Mouse (Mus musculus) gastrocnemius, postnatal 4 days (tissue): ENCODE measurements at regions not wholly inside any gene's neighbourhood (a gene's known extent, or its start where the extent isn't known, plus 50 kb on each side); places are given as distances from the start of the nearest gene placed in this dataset.
"Not testable (repeated sequence)": the region's sequence is repeated elsewhere in the genome, so short reads cannot be mapped to it uniquely, and the experiment has no call there.

Experiments used
- DNase-seq, 2 experiments: peaks; one replicate each; pipeline ENCODE4 v3.0.0; 2021 to 2022; ENCODE audit warnings: low spot score in 2 of 2, mixed read lengths in 2 of 2

DNA sequence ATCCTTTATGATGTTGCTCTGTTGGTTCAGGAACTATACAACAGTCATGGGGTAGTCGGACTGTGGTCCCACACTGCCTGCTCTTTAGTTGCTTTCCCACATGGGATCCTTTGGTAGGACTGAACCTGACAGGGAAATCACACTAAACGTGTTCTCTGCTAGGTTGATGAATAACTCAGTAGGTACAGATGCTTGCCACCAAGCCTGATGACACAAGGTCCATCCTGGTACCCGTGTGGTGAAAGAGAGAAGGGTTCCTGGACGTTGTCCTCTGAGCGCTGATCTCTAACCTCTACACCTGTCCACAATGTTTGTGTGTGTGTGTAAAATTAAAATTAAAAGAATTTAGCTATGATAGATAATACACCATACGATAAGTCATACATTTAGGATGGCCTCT is 119.9 kb downstream of the Phlda1 start:
- no peak for DNase-seq

DNA sequence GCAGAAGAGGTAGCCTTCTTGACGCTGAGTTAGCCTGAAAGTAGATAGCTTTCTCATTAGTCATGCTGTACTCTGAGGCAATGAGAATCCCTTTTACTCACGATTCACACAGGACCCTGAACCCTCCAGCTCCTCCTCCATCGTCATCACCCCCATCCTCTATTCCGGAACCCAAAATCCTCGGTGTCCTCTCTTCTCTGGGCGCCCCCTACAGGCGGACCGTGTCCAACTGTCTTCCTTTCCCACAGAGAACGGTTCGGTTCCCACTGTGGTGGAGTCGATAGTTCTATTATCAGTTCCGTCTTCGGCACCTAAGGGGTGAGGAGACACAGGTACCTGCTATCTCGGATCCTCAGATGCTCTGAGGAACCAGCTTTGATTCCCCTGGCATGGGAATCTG is 130.2 kb downstream of the Phlda1 start:
- DNase-seq, result no peak

GRCm38 (mm10) chr10:111637084-111637735 is 131.1 kb downstream of the Phlda1 start:
- no peak for DNase-seq

DNA sequence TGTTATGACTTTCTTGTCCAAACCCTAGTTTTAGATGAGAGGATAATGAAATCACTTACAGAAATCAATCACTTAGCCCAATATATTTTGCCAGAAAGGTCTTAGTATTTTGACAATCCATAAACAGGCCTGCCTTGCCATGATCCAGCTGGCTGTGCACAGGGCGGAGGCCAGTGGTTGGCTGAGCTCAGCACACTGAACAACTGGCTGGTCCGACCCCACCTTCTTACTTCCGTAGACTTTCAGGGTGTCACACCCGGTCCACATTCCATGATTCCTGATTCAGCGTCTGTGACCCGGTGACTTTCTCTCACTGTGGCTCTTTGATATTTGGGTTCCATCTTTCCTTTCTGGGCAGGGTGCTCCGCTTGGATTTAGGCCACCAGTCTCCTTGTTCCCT is 133.8 kb downstream of the Phlda1 start:
- no peak for DNase-seq

- no peak for DNase-seq
Measured at GRCm38 (mm10) chr10:111642683-111643082, 136.6 kb downstream of the Phlda1 start.

DNA sequence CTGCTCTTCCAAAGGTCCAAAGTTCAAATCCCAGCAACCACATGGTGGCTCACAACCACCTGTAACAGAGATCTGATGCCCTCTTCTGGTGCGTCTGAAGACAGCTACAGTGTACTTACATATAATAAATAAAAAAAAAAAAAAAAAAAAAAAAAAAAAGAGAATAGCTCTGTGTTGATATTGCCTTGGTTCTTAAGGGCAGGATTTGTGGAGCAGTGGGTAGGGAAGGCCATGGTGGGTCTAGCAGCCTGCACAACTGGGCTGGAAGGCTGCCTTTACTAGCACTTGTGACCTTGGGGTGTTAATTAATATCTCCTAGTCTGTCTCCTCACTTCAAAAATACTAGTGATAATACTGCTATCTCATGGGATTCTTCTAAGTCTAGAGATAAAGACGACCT is 147.7 kb downstream of the Phlda1 start:
- DNase-seq, result not testable (repeated sequence)

- DNase-seq, result no peak
Measured at GRCm38 (mm10) chr10:111654364-111655226, 148.5 kb downstream of the Phlda1 start.

DNA sequence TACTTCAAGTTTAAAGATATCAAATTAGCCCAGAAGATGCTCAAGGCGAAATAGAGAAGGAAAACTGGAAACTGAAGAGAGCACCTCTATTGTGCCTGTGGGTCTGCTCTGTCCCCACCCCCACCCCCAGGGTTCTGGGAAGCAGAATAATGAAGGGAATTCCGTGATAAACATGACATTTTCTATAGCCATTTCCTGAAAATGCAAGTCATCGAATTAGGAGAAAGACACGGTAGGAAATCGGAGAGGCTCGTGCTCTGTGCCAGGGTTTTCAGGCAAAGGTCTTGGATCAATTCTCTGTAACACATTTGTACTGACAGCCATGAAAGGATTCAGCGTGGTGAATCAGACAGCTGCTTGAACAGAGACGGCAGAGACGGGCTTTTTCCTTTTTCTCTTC is 152.7 kb downstream of the Phlda1 start:
- no peak for DNase-seq

DNA sequence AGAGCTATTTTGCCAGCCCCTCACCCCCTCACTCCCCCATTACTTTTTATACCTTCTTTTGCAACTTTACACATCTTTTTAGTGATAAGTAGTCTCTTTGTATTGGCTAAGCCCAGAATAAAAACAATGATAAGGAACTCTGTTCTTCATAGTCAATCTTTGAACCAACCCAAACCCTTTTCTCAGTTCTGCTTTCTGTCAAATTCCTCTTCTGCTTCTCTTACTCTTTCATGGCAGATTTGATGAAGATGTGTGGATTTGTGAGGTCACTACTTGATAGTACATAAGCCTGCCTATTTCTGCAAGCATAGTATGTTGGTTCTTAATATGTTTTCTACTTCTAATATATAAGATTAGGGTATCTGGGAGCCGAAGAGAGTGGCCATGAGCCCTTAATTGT is 156.6 kb downstream of the Phlda1 start:
- no peak for DNase-seq

- no peak for DNase-seq
Measured at GRCm38 (mm10) chr10:111665834-111666233, 159.7 kb downstream of the Phlda1 start.

DNA sequence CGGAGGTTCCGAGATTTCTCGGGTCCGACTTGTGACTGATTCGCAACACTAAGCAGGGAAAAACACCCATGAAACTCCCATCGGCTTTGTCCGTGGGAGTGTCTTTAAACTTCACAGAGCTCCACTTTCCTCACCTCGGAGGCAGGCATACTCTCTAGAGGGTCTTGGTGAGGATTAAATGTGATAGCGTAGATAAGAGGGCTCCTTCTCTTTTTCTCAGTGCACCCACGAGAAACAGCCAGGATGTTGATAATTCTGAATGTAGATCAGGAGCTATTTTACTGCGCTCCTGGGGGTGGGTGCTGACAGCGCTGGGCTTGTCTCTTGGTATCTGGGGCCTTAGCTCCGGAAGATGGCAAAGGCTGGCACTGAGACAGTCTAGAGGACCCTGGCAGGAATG is 160.9 kb downstream of the Phlda1 start:
- DNase-seq, result no peak

DNA sequence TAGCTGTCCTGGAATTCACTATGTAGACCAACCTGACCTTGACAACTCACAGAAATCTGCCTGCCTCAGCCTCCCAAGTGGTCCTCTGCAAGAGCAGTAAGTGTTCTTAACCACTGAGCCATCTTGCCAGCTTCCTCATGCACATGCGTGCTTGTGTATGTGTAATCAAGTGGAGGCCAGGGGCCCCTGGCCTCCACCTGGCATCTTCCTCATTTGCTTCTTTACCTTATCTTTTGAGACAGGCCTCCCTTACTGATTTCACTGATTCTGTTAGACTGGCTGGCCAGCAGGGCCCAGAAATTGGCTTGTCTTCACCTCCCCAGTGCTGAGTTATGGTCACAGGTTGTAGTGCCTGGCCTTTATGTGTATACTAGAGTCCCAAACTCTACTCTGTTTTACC is 162.6 kb downstream of the Phlda1 start:
- DNase-seq, result no peak

- DNase-seq, result no peak
Measured at GRCm38 (mm10) chr10:111669658-111670057, 163.6 kb downstream of the Phlda1 start.

DNA sequence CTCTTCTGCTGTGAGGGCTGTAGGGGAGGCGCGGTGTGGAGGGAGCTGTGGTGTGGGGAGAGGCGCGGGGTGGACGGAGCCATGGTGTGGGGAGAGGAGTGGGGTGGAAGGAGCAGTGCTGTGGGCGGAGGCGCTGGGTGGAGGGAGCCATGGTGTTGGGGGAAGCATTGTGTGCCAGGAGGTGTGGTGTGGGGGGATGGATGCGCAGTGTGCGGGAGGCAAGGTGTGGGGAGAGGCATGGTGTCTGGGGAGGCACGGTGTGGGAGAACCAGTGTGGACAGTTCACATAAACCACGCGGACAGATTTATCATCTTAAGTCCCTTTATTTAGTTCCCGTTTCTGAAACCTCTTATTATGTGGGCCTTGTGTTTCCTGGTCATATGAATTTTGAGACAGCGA is 164.6 kb downstream of the Phlda1 start:
- no peak for DNase-seq

GRCm38 (mm10) chr10:111672454-111673316 is 166.6 kb downstream of the Phlda1 start:
- DNase-seq, result peak in 1 of 2 experiments; percentile 20

DNA sequence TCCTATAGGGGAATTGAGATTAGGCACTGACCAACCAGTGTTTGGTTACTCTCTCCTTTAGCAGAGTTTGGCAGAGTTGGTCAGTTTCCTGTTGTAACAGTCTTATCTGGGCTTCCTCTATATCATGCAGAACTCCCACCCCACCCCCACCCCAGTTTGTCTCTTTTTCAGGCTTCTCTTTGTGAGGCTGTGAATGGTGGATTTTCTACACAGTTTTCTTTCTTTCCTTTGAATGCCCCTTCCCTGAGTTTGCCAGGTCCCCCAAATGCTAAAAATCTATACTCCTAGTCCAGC is 167.2 kb downstream of the Phlda1 start:
- DNase-seq, result no peak

DNA sequence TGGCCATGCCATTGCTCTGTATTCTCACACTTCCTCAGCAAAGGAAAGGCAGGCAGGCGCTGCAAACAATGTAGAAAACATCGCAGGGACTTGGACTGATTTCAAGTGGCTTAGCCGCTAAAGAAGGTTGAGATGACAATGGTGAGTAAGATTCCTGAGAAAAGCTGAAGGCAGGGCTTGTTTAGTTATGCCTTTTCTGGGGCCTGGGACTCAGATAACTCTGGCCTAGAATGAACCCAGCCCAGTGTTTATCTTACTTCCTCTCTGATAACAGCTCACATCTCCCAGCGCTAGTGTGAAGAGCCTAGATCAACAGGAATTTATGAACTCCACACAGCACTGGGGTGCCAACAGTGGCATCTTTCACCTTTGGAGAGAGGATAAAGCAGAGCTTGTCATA is 170.2 kb downstream of the Phlda1 start:
- DNase-seq, result no peak

DNA sequence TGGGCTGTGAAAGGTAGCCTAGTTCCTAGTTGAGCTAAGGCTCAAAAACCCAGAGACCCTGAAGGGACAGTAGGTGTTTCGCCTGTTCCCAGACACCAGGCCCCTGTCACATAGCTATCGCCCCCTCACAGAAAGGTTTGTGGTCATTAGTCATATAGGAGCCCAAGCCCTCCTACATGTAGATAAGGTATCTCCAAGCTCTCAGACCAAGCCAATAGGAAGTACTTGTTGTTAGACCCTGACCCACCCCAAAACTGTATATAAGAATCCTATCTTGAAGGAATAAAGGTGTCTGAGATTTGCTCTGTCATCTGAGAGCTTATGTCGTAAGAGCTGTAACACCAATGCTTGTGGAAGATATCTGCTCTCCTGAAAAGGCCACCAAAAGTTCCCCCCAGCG is 174.8 kb downstream of the Phlda1 start:
- no peak for DNase-seq

DNA sequence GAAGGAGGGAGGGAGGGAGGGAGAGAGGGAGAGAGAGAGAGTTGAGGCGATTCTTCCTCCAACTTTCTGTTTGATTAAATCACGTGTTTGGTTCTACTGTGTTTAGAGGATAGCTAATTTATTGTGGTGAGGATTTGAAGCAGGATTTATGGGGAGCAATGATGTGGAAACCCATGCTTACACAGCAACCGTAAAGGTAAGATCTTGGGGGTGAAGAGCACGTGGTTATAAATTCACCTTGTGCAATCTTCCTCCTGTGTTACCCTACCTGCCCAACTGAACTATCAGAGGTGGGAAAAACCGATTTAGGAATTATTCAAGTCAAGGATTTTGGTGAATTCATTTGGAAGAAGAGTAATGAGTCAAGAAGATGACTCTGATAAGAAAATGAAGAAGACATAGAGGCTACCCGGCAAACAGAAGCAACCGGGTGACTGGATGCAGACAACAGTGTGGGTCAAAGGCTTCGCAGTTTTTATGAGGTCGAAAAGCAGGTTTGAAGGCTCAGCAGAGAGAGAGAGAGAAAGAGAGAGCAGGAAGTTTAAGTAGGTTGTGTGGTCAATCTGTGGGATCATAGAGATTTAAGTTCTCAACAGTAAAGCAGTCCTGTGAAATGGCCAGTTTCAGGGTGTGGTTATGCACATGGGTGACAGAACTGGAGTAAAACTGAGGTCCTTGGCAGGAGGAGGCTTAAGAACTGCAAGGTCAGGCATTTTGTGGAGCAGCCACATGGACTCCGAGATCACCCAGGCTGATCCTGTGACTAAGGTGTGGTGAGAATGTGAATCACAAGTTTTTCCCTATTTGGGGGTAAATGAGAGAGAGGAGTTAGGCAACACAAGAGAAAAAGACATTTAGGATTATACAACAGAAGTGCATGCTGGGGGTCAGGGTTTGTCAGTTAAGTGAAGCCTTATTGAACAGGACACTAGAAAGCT is 178.6 kb downstream of the Phlda1 start:
- DNase-seq, result no peak

- DNase-seq, result no peak
Measured at GRCm38 (mm10) chr10:111686585-111686984, 180.5 kb downstream of the Phlda1 start.

DNA sequence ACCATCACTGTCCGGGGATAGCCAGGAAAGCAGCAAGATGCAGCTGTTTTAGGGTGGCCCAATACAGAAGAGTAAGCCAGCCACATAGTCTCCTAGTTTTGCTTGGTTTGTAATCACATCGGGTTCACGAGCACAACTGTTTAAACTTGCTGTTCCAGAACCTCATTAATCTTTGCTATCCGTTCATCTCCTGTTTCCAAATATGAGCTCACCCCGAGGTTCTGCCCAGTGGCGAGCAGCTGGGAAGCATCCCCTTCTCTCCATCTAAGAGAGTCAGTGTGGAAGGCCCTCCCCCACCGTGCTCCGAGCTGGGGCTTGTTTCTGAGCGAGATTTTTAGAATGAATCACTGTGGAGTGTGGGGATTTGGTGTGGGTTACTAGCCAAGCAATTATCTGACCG is 183.5 kb downstream of the Phlda1 start:
- DNase-seq, result peak; percentile 60 to 82
